Mouse (Mus musculus): ENCODE results near the gene Gm10147. TPM values are rescaled to one million over a fixed set of nuclear protein-coding genes. Genes with fewer than 3 reads are reported as not detected.

Gene Gm10147
- polyA plus RNA-seq (2015; fragmentation: Nextera tagmentation; extraction: Ambion mirVana), result not detected in 2 replicates

GRCm38 (mm10) chrX:28607742-28608141 is at the start of gene Gm10147:
TSS of gene Gm10147 (minus strand) at chrX:28607842.

Measured in spleen, postnatal 0 days (tissue).